ENCODE assay signal across 11 mouse cellular contexts in the genomic region with DNA sequence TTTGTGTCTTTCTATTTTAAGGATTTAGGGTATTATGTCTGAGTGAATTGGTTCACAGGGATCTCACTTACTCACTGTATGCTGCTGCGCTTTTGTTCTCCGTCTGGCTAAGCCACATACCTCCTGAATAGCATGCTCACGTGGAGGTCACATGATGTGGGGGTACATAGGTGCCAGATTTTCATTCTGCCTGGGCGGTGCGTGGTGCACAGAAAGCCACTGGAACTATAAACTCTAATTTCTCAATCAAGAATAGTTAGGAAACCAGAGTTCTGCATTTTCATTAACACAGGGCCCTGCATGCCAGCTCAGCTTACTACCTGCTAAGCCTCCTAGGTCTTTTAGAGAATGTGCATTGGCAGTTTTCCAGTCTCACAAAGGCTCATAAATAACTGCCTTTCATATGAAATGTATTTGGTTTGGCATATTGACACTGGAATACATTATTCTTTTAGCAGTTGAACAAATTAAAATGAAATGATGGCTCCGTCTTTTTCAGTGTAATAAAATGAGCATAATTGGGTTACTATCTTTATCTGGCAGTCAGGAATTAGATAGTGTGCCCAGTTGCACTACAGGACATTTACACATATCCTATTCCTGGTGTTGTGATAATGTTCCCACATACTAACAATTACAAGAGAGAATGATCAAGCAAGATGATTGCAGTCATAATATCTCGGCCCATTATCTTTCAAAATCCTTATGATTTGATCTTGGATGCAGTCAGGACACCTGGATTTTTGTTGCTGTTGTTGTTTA.
DNase-seq lines count a peak whose midpoint lies in the region; ATAC-seq lines count a peak whose summit lies in the region.
"Had no signal": no experiment of that assay in that cellular context is flagged by ENCODE, and none has a peak within 500 bp of the region (broad histone marks: within the 10 kb centered on the region; RNA-seq: fewer than 3 reads in every experiment).

No protein-coding gene starts in this region.

- no peak for ATAC-seq in cerebellum, adult (ENCODE audit: insufficient number of reproducible peaks, low FRiP score, low TSS enrichment)
- ATAC-seq in forebrain, embryonic 11.5 days (replicated peaks; ENCODE audit: low FRiP score) = peak; percentile 92
- ATAC-seq in midbrain, embryonic 15.5 days (replicated peaks) = peak; percentile 92

- H3K4me3 ChIP-seq in forebrain, embryonic 11.5 days (ENCODE audit: low read depth, low read length) = no peak overlapping the region
- H3K4me3 ChIP-seq in midbrain, embryonic 15.5 days = no peak overlapping the region
- H3K4me3 ChIP-seq: heart, adult 2 months; kidney, embryonic 15.5 days had no signal

- 45% methylated on average over 7 of the region's 7 CpGs for WGBS in forebrain, embryonic 11.5 days
- whole genome bisulfite sequencing in midbrain, embryonic 15.5 days = 34% methylated on average over 7 of the region's 7 CpGs

- no peak overlapping the region for H3K4me2 ChIP-seq in forebrain, embryonic 11.5 days (ENCODE audit: low read depth, low read length, severe bottlenecking)
- H3K4me2 ChIP-seq in midbrain, embryonic 15.5 days = no peak overlapping the region
- H3K4me2 ChIP-seq: kidney, embryonic 15.5 days had no signal

- H3K9ac ChIP-seq in forebrain, embryonic 11.5 days (ENCODE audit: low read length) = no peak overlapping the region
- no peak overlapping the region for H3K9ac ChIP-seq in midbrain, embryonic 15.5 days
- H3K9ac ChIP-seq: kidney, embryonic 15.5 days had no signal

- DNase-seq in cerebellum, postnatal 25 days = peak; percentile 15 to 16
- peak; percentile 4 to 7 for DNase-seq in left cerebral cortex, postnatal 14 days (ENCODE audit: low spot score in 2 of 2)
- DNase-seq in left cerebral cortex, postnatal 36 days (ENCODE audit: low spot score in 2 of 2) = no peak
- DNase-seq in forebrain, embryonic 11.5 days (ENCODE audit: low spot score) = peak; percentile 59
- DNase-seq in ovary, postnatal 14 days (ENCODE audit: low spot score) = no peak
- DNase-seq in adrenal gland, adult 8-10 months = no peak
- DNase-seq: heart, adult 2 months had no signal

- no peaks in the 10 kb centered on the region for H3K9me3 ChIP-seq in forebrain, embryonic 11.5 days (ENCODE audit: control insufficient read depth, low read length)
- H3K9me3 ChIP-seq in midbrain, embryonic 15.5 days = no peaks in the 10 kb centered on the region
- H3K9me3 ChIP-seq: kidney, embryonic 15.5 days had no signal

- H3K36me3 ChIP-seq in forebrain, embryonic 11.5 days (ENCODE audit: control insufficient read depth, insufficient read depth, low read length) = no peaks in the 10 kb centered on the region
- H3K36me3 ChIP-seq in midbrain, embryonic 15.5 days (replicated peaks) = no peaks in the 10 kb centered on the region
- H3K36me3 ChIP-seq: kidney, embryonic 15.5 days had no signal

- no peaks in the 10 kb centered on the region for H3K27me3 ChIP-seq in forebrain, embryonic 11.5 days (ENCODE audit: control insufficient read depth, insufficient read depth, low read length)
- H3K27me3 ChIP-seq in midbrain, embryonic 15.5 days (replicated peaks) = no peaks in the 10 kb centered on the region
- H3K27me3 ChIP-seq: kidney, embryonic 15.5 days had no signal

- no peak overlapping the region for H3K27ac ChIP-seq in forebrain, embryonic 11.5 days (ENCODE audit: low read depth, low read length)
- H3K27ac ChIP-seq in midbrain, embryonic 15.5 days = peak overlapping the region; percentile 62
- H3K27ac ChIP-seq: heart, adult 2 months; kidney, embryonic 15.5 days; macrophage had no signal

- intact Hi-C loops in left cerebral cortex, postnatal 14 days (cut with DNase I) = no loop called here
- intact Hi-C loops in left cerebral cortex, postnatal 36 days (cut with DNase I) = no loop called here

- peaks cover 8% of the 10 kb centered on the region for H3K4me1 ChIP-seq in forebrain, embryonic 11.5 days (replicated peaks; ENCODE audit: control insufficient read depth, insufficient read depth, low read length)
- H3K4me1 ChIP-seq in midbrain, embryonic 15.5 days = peaks cover 20% of the 10 kb centered on the region
- H3K4me1 ChIP-seq: kidney, embryonic 15.5 days had no signal

Comparison
In these comparisons a context has a peak if more than half of its experiments do, and no peak if none do; other contexts are left out.
1. DNase-seq: peak in cerebellum, postnatal 25 days (2 of 2), left cerebral cortex, postnatal 14 days (2 of 2) and forebrain, embryonic 11.5 days (single experiment); none in left cerebral cortex, postnatal 36 days (0 of 2), ovary, postnatal 14 days (single experiment) and adrenal gland, adult 8-10 months (single experiment).